Mouse (Mus musculus) left cerebral cortex, postnatal 25 days (tissue): ENCODE measurements around the gene G2e3. TPM values are rescaled to one million over a fixed set of nuclear protein-coding genes. Genes with fewer than 3 reads are reported as not detected.

Experiments
- total RNA-seq, 2 experiments: library from RNA; stranded (reverse); gene quantifications; 2 replicates each; pipeline ENCODE4 v1.2.3; 2021

G2e3 gene
- total RNA-seq, 2 experiments from 2014 or later, result 9.0 to 9.4 TPM

Other genes with a start within 250 kb of the G2e3 start
- gene Scfd1, start 29.4 kb downstream of the G2e3 start, total RNA-seq, result 10 to 100 TPM; 38.1 to 40.7 TPM
- gene Coch, start 245.3 kb downstream of the G2e3 start, total RNA-seq, result 10 to 100 TPM; 28.6 to 31.2 TPM